Mouse (Mus musculus): ENCODE data around the gene Gpr165.

DNA sequence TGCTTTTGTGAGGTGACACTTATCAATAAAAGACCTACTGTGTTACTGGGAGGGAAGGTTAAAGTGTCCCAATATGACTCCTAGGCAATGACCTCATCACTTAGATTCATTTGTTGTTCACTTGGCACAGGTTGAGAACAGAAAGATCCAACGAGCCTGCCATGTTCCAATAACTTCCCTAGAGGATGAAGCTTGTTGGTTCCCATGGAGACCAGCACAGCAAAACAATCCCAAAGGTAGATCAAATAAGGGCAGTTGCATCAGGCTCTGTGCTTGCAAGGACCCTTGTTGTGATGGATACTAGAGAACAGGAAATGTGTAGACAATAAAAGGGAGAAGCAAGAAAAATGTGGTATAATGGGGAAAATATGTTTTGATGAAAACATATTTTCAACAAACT, 38.4 kb upstream of the Gpr165 start:
- TF ChIP-seq EP300 (IDR thresholded peaks at IDR 0.05; ENCODE audit: low read depth) (no peak), CTCF (IDR thresholded peaks at IDR 0.05; ENCODE audit: low read depth) (no peak)

All from liver, embryonic 14.5 days (tissue).